8 mouse cellular contexts compared by ENCODE assay signal in genomic region chr16:44767967-44768366, GRCm38 (mm10). TPM values are rescaled to one million over a fixed set of nuclear protein-coding genes. Genes with fewer than 3 reads are reported as not detected.
DNase-seq lines count a peak whose midpoint lies in the region; ATAC-seq and TF ChIP-seq lines count a peak whose summit lies in the region.

No protein-coding gene starts in this region.

- no peak overlapping the region for H3K9ac ChIP-seq in kidney, embryonic 15.5 days
- no peak overlapping the region for H3K9ac ChIP-seq in liver, postnatal 0 days (replicated peaks)

- no peaks in the 10 kb centered on the region for H3K4me1 ChIP-seq in kidney, adult 2 months (ENCODE audit: control insufficient read depth, insufficient read depth, low read length)
- no peaks in the 10 kb centered on the region for H3K4me1 ChIP-seq in kidney, embryonic 15.5 days
- no peaks in the 10 kb centered on the region for H3K4me1 ChIP-seq in liver, postnatal 0 days (ENCODE audit: insufficient read depth)

- 53% methylated on average over 2 of the region's 2 CpGs for WGBS in kidney, adult 2 months
- 54% methylated on average over 2 of the region's 2 CpGs for WGBS in kidney, embryonic 15.5 days
- 34% methylated on average over 2 of the region's 2 CpGs for WGBS in liver, postnatal 0 days (ENCODE audit: insufficient replicate concordance)

- no peak for TF ChIP-seq POLR2A in kidney, adult 2 months (IDR thresholded peaks at IDR 0.05; ENCODE audit: low read depth, low read length)
- TF ChIP-seq POLR2A in brain, embryonic 14.5 days (IDR thresholded peaks at IDR 0.05; ENCODE audit: borderline replicate concordance, extremely low read depth, insufficient read depth, insufficient read length, poor library complexity, severe bottlenecking) = no peak

- no peak for TF ChIP-seq EP300 in liver, postnatal 0 days (IDR thresholded peaks at IDR 0.05; ENCODE audit: low read depth)

- H3K4me2 ChIP-seq in kidney, embryonic 15.5 days = no peak overlapping the region
- H3K4me2 ChIP-seq in liver, postnatal 0 days (ENCODE audit: low read depth, low read length) = peak overlapping the region; percentile 64

- H3K4me3 ChIP-seq in kidney, adult 2 months (ENCODE audit: insufficient read depth, low read depth, low read length) = no peak overlapping the region
- no peak overlapping the region for H3K4me3 ChIP-seq in kidney, embryonic 15.5 days (replicated peaks)
- peak overlapping the region; percentile 17 for H3K4me3 ChIP-seq in liver, postnatal 0 days (ENCODE audit: low read depth, low read length)

- H3K9me3 ChIP-seq in kidney, embryonic 15.5 days (replicated peaks) = no peaks in the 10 kb centered on the region
- H3K9me3 ChIP-seq in liver, postnatal 0 days (ENCODE audit: low read length) = no peaks in the 10 kb centered on the region

- peak; percentile 28; the same call in 1 of the 2 replicates for TF ChIP-seq CTCF in kidney, adult 2 months (conservative IDR thresholded peaks at IDR 0.05; ENCODE audit: insufficient read depth, insufficient read length, low read depth, low read length)
- TF ChIP-seq CTCF in brain, embryonic 14.5 days (IDR thresholded peaks at IDR 0.05; ENCODE audit: borderline replicate concordance, extremely low read depth, insufficient read depth, insufficient read length) = peak; percentile 62; the same call in 1 of the 2 replicates
- peak; percentile 77 for TF ChIP-seq CTCF in liver, postnatal 0 days (IDR thresholded peaks at IDR 0.05; ENCODE audit: low read depth)

- DNase-seq in kidney, adult 2 months = peak; percentile 12
- peak; percentile 61 for DNase-seq in brain, embryonic 14.5 days (ENCODE audit: low read depth)
- DNase-seq in liver, postnatal 0 days = no peak
- no peak for DNase-seq in c-Kit-positive CD71-positive TER-119-positive erythroid progenitor cells, embryonic 14.5 days (ENCODE audit: low spot score)
- no peak for DNase-seq in left cerebral cortex, adult 9 months (ENCODE audit: low spot score in 2 of 2)
- DNase-seq in thymus, postnatal 36 days = no peak

- H3K36me3 ChIP-seq in kidney, adult 2 months (ENCODE audit: control insufficient read depth, insufficient read depth, low read length) = no peaks in the 10 kb centered on the region
- no peaks in the 10 kb centered on the region for H3K36me3 ChIP-seq in kidney, embryonic 15.5 days
- no peaks in the 10 kb centered on the region for H3K36me3 ChIP-seq in liver, postnatal 0 days (replicated peaks; ENCODE audit: insufficient read depth, low read length)

- no peak for ATAC-seq in kidney, embryonic 15.5 days (replicated peaks; ENCODE audit: low FRiP score)
- ATAC-seq in CD4-positive, CD25-positive, alpha-beta regulatory T cell, adult 4 months = peak; percentile 61
- 0 out of 2 replicates have a peak, but pooled peaks have one; percentile 29 for ATAC-seq in liver, postnatal 0 days

- no peak overlapping the region for H3K27ac ChIP-seq in kidney, adult 2 months (ENCODE audit: insufficient read depth, low read depth, low read length)
- no peak overlapping the region for H3K27ac ChIP-seq in kidney, embryonic 15.5 days
- 0 out of 2 replicates have a peak overlapping the region, but pooled peaks have one; percentile 30 for H3K27ac ChIP-seq in liver, postnatal 0 days (ENCODE audit: low read depth)

- H3K27me3 ChIP-seq in kidney, adult 2 months (replicated peaks; ENCODE audit: control insufficient read depth, insufficient read depth, low read length) = no peaks in the 10 kb centered on the region
- H3K27me3 ChIP-seq in kidney, embryonic 15.5 days = no peaks in the 10 kb centered on the region
- H3K27me3 ChIP-seq in liver, postnatal 0 days (ENCODE audit: insufficient read depth, low read length) = no peaks in the 10 kb centered on the region

RNA-seq across cellular contexts. Expression of gene Cd200r1, which starts 2.4 kb away (rescaled TPM):
- 0.14 and 0.23 TPM in 2 replicates for polyA plus RNA-seq in kidney, adult 2 months (2012; rRNA removed)
- polyA plus RNA-seq in kidney, embryonic 15.5 days (2015; fragmentation: Nextera tagmentation; extraction: Ambion mirVana) = 0.37 and 0.62 TPM in 2 replicates
- 10 to 100 TPM; 63.7 to 66.0 TPM for polyA plus RNA-seq in CD4-positive, CD25-positive, alpha-beta regulatory T cell, adult 4 months (2017; shearing (Covaris generic))
- polyA plus RNA-seq in brain, embryonic 14.5 days (2012; rRNA removed) = 0.42 and 0.44 TPM in 2 replicates
- 4.2 and 4.7 TPM in 2 replicates for polyA plus RNA-seq in liver, postnatal 0 days (2015; fragmentation: Nextera tagmentation; extraction: Ambion mirVana)

RNA-seq across cellular contexts. Expression of gene Gtpbp8, which starts 21.8 kb away (rescaled TPM):
- polyA plus RNA-seq in kidney, adult 2 months (2012; rRNA removed) = 5.9 and 6.0 TPM in 2 replicates
- 29.5 and 32.8 TPM in 2 replicates for polyA plus RNA-seq in kidney, embryonic 15.5 days (2015; fragmentation: Nextera tagmentation; extraction: Ambion mirVana)
- polyA plus RNA-seq in CD4-positive, CD25-positive, alpha-beta regulatory T cell, adult 4 months (2017; shearing (Covaris generic)) = 10 to 100 TPM; 36.4 to 41.7 TPM
- polyA plus RNA-seq in brain, embryonic 14.5 days (2012; rRNA removed) = 16.2 and 18.6 TPM in 2 replicates
- 18.3 and 18.4 TPM in 2 replicates for polyA plus RNA-seq in liver, postnatal 0 days (2015; fragmentation: Nextera tagmentation; extraction: Ambion mirVana)

RNA-seq across cellular contexts. Expression of gene Cd200r4, which starts 43.6 kb away (rescaled TPM):
- 0.06 and 0.11 TPM in 2 replicates for polyA plus RNA-seq in kidney, adult 2 months (2012; rRNA removed)
- polyA plus RNA-seq in kidney, embryonic 15.5 days (2015; fragmentation: Nextera tagmentation; extraction: Ambion mirVana) = 0.09 TPM in 1 of 2 replicates, not detected in the other
- polyA plus RNA-seq in CD4-positive, CD25-positive, alpha-beta regulatory T cell, adult 4 months (2017; shearing (Covaris generic)) = 1 to 10 TPM; 8.4 to 9.1 TPM
- polyA plus RNA-seq in brain, embryonic 14.5 days (2012; rRNA removed) = 0.04 and 0.08 TPM in 2 replicates
- polyA plus RNA-seq in liver, postnatal 0 days (2015; fragmentation: Nextera tagmentation; extraction: Ambion mirVana) = 0.45 and 0.68 TPM in 2 replicates

RNA-seq across cellular contexts. Expression of gene Nepro, which starts 43.9 kb away (rescaled TPM):
- 2.8 TPM in 2 replicates for polyA plus RNA-seq in kidney, adult 2 months (2012; rRNA removed)
- 10.5 and 11.3 TPM in 2 replicates for polyA plus RNA-seq in kidney, embryonic 15.5 days (2015; fragmentation: Nextera tagmentation; extraction: Ambion mirVana)
- 10 to 100 TPM in 1 of 2 experiments, 1 to 10 TPM in 1; 7.5 to 10.1 TPM for polyA plus RNA-seq in CD4-positive, CD25-positive, alpha-beta regulatory T cell, adult 4 months (2017; shearing (Covaris generic))
- 6.2 and 6.3 TPM in 2 replicates for polyA plus RNA-seq in brain, embryonic 14.5 days (2012; rRNA removed)
- polyA plus RNA-seq in liver, postnatal 0 days (2015; fragmentation: Nextera tagmentation; extraction: Ambion mirVana) = 1.9 and 2.4 TPM in 2 replicates

Comparison
In these comparisons a context has a peak if more than half of its experiments do, and no peak if none do; other contexts are left out.
1. DNase-seq: peak in kidney, adult 2 months (single experiment) and brain, embryonic 14.5 days (single experiment); none in liver, postnatal 0 days (single experiment), c-Kit-positive CD71-positive TER-119-positive erythroid progenitor cells, embryonic 14.5 days (single experiment), left cerebral cortex, adult 9 months (0 of 2) and thymus, postnatal 36 days (0 of 2).
2. RNA of gene Cd200r1, which starts 2.4 kb away (polyA plus RNA-seq): 63.7 to 66.0 TPM in CD4-positive, CD25-positive, alpha-beta regulatory T cell, adult 4 months; 4.2 to 4.7 TPM in liver, postnatal 0 days, 0.37 to 0.62 TPM in kidney, embryonic 15.5 days, 0.42 to 0.44 TPM in brain, embryonic 14.5 days and 0.14 to 0.23 TPM in kidney, adult 2 months; every median in the first group is over 10 times any median in the second.
3. Peak in every context shown above with its lines, with median percentiles within 50 percentile points of each other: CTCF ChIP-seq.